Mouse (Mus musculus) kidney, adult 2 months (tissue): ENCODE results near the gene Sgk1. TPM values are rescaled to one million over a fixed set of nuclear protein-coding genes. Genes with fewer than 3 reads are reported as not detected.

Experiments used
- DNase-seq: peaks from one replicate; pipeline ENCODE4 v3.0.0; 2021
- H3K27ac ChIP-seq: fragments of 200-500 bp; 2 replicates; pipeline ENCODE4 v1.5.1; 2012; ENCODE audit warnings: low read depth, low read length, control low read depth, inconsistent platforms; ENCODE audit not compliant: insufficient read depth
- H3K27me3 ChIP-seq: fragments of 200-500 bp; replicated peaks from 2 replicates; pipeline ENCODE4 v1.6.1; 2012; ENCODE audit warnings: mild to moderate bottlenecking, moderate library complexity, low read length, inconsistent platforms; ENCODE audit not compliant: control insufficient read depth, insufficient read depth
- H3K36me3 ChIP-seq: fragments of 200-500 bp; 2 replicates; pipeline ENCODE4 v1.6.1; 2012; ENCODE audit warnings: mild to moderate bottlenecking, moderate library complexity, low read length, inconsistent platforms; ENCODE audit not compliant: control insufficient read depth, insufficient read depth
- H3K4me1 ChIP-seq: fragments of 200-500 bp; 2 replicates; pipeline ENCODE4 v1.6.1; 2011; ENCODE audit warnings: low read length; ENCODE audit not compliant: control insufficient read depth, insufficient read depth
- H3K4me3 ChIP-seq: fragments of 200-500 bp; 2 replicates; pipeline ENCODE4 v1.5.1; 2011; ENCODE audit warnings: mild to moderate bottlenecking, low read depth, low read length, control low read depth; ENCODE audit not compliant: insufficient read depth
- CTCF ChIP-seq: fragments of 200-500 bp; conservative IDR thresholded peaks from 2 replicates; pipeline ENCODE4 v1.5.1; 2011; ENCODE audit warnings: low read depth, mild to moderate bottlenecking, control low read depth, low read length, moderate library complexity, mixed read lengths; ENCODE audit not compliant: insufficient read depth, insufficient read length
- POLR2A ChIP-seq: fragments of 200-500 bp; IDR thresholded peaks from one replicate; pipeline ENCODE4 v1.6.1; 2011; ENCODE audit warnings: low read depth, low read length, control low read depth
- WGBS: fragments of 180-500 bp; shearing (Covaris S2); methylation state at CpG from one replicate; pipeline ENCODE4 v1.1.7; 2018; 5-methylcytosine and 5-hydroxymethylcytosine counted together
- polyA plus RNA-seq: library from polyadenylated mRNA; depleted of rRNA; stranded (reverse); fragments of >200 nt; gene quantifications from 2 replicates; pipeline ENCODE4 v1.2.3, GENCODE M21; 2012

Sgk1 gene
- polyA plus RNA-seq, 1 experiment = 76.5 TPM

GRCm38 (mm10) chr10:21918016-21918749 lies 36.2 kb downstream of the Sgk1 start:
- no peaks in the 10 kb centered on the region for H3K27me3 ChIP-seq
- no peaks in the 10 kb centered on the region for H3K4me1 ChIP-seq
- TF ChIP-seq POLR2A (no peak), CTCF (no peak)
- WGBS = 93% methylated on average over 6 of the region's 6 CpGs
- DNase-seq = no peak
- H3K27ac ChIP-seq = no peak overlapping the region
- no peaks in the 10 kb centered on the region for H3K36me3 ChIP-seq
- no peak overlapping the region for H3K4me3 ChIP-seq

GRCm38 (mm10) chr10:21918750-21919145 lies 36.8 kb downstream of the Sgk1 start:
- 92% methylated on average over 7 of the region's 7 CpGs for whole genome bisulfite sequencing
- H3K4me1 ChIP-seq = no peaks in the 10 kb centered on the region
- no peaks in the 10 kb centered on the region for H3K27me3 ChIP-seq
- no peak overlapping the region for H3K4me3 ChIP-seq
- no peaks in the 10 kb centered on the region for H3K36me3 ChIP-seq
- H3K27ac ChIP-seq = no peak overlapping the region
- TF ChIP-seq CTCF (no peak), POLR2A (no peak)
- DNase-seq = no peak

- no peak overlapping the region for H3K4me3 ChIP-seq
- no peaks in the 10 kb centered on the region for H3K27me3 ChIP-seq
- 67% methylated on average over 2 of the region's 2 CpGs for WGBS
- no peak for TF ChIP-seq POLR2A
- no peak for TF ChIP-seq CTCF
- no peaks in the 10 kb centered on the region for H3K36me3 ChIP-seq
- H3K4me1 ChIP-seq = no peaks in the 10 kb centered on the region
- DNase-seq = no peak
- H3K27ac ChIP-seq = no peak overlapping the region
Measured at GRCm38 (mm10) chr10:21920611-21921010, 38.6 kb downstream of the Sgk1 start.

GRCm38 (mm10) chr10:21922716-21923350 lies 40.8 kb downstream of the Sgk1 start:
- Histone ChIP-seq H3K4me1 (no peaks in the 10 kb centered on the region), H3K27me3 (no peaks in the 10 kb centered on the region), H3K27ac (0 out of 2 replicates have a peak overlapping the region, but pooled peaks have one; percentile 35), H3K36me3 (no peaks in the 10 kb centered on the region), H3K4me3 (no peak overlapping the region)
- DNase-seq = peak; percentile 42
- no peak for TF ChIP-seq POLR2A
- TF ChIP-seq CTCF = no peak
- WGBS = 45% methylated on average over 8 of the region's 8 CpGs

GRCm38 (mm10) chr10:21923495-21923952 lies 41.5 kb downstream of the Sgk1 start:
- no peak for TF ChIP-seq CTCF
- TF ChIP-seq POLR2A = no peak
- H3K4me3 ChIP-seq = no peak overlapping the region
- WGBS = 38% methylated on average over 9 of the region's 9 CpGs

GRCm38 (mm10) chr10:21924051-21924720 lies 42.2 kb downstream of the Sgk1 start:
- WGBS = 87% methylated on average over 16 of the region's 16 CpGs
- no peak overlapping the region for H3K27ac ChIP-seq
- H3K4me1 ChIP-seq = no peaks in the 10 kb centered on the region
- H3K36me3 ChIP-seq = no peaks in the 10 kb centered on the region
- DNase-seq = no peak
- TF ChIP-seq POLR2A = no peak
- TF ChIP-seq CTCF = no peak
- no peak overlapping the region for H3K4me3 ChIP-seq
- no peaks in the 10 kb centered on the region for H3K27me3 ChIP-seq

More at GRCm38 (mm10) chr10:21923495-21923952, 41.5 kb downstream of the Sgk1 start:
- H3K4me1 ChIP-seq = no peaks in the 10 kb centered on the region
- H3K27me3 ChIP-seq = no peaks in the 10 kb centered on the region
- DNase-seq = peak; percentile 49
- H3K27ac ChIP-seq = no peak overlapping the region
- no peaks in the 10 kb centered on the region for H3K36me3 ChIP-seq

GRCm38 (mm10) chr10:21926941-21927340 lies 45.0 kb downstream of the Sgk1 start:
- TF ChIP-seq POLR2A (no peak), CTCF (no peak)
- no peaks in the 10 kb centered on the region for H3K4me1 ChIP-seq
- H3K27me3 ChIP-seq = no peaks in the 10 kb centered on the region
- no peak overlapping the region for H3K4me3 ChIP-seq
- H3K27ac ChIP-seq = no peak overlapping the region
- H3K36me3 ChIP-seq = no peaks in the 10 kb centered on the region
- DNase-seq = no peak
- 91% methylated on average over 5 of the region's 5 CpGs for WGBS
